Mouse (Mus musculus): ENCODE data around the gene Olfr1383.
"Not testable (repeated sequence)": the region's sequence is repeated elsewhere in the genome, so short reads cannot be mapped to it uniquely, and the experiment has no call there.

The Olfr1383 gene

DNA sequence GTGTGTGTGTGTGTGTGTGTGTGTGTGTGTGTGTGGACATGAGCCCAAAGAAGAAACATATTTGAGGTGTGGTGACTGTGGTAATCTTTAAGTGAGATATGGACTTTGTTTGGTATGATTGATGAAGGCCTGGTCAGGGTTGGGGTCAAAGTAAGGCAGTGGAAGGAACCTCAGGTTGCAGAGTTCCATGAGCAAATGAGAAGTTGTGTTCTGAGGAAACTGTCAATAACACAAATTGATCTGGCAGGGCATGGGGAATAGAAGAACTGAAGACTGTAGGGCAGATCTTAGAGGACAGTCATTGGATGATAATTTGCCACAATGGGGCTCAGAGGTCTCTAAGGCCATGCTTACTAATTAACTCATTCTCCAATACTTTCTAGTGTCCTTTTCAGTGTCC, at the start of gene Olfr1383:
Gene Olfr1383, plus strand, starts transcription at position 301 of the 400 bp plus-strand sequence.
- DNase-seq (ENCODE audit: low spot score), result no peak

GRCm38 (mm10) chr11:49485973-49486372, 33.5 kb upstream of the Olfr1383 start:
- DNase-seq (ENCODE audit: low spot score), result no peak

GRCm38 (mm10) chr11:49488770-49489169, 30.7 kb upstream of the Olfr1383 start, which contains the start of gene Olfr1385:
Gene Olfr1385 (plus strand): TSS chr11:49489070.
- DNase-seq (ENCODE audit: low spot score), result not testable (repeated sequence)

GRCm38 (mm10) chr11:49518086-49518485, 1.4 kb upstream of the Olfr1383 start:
- no peak for DNase-seq (ENCODE audit: low spot score)

- DNase-seq (ENCODE audit: low spot score), result no peak
Measured at GRCm38 (mm10) chr11:49527947-49528346, 8.5 kb downstream of the Olfr1383 start, which contains the start of gene Olfr1382. Gene Olfr1382 (plus strand): TSS chr11:49528247.

- DNase-seq (ENCODE audit: low spot score), result no peak
Measured at GRCm38 (mm10) chr11:49532761-49533160, 13.3 kb downstream of the Olfr1383 start.

GRCm38 (mm10) chr11:49536631-49537030, 17.2 kb downstream of the Olfr1383 start:
- peak; percentile 7 for DNase-seq (ENCODE audit: low spot score)

DNA sequence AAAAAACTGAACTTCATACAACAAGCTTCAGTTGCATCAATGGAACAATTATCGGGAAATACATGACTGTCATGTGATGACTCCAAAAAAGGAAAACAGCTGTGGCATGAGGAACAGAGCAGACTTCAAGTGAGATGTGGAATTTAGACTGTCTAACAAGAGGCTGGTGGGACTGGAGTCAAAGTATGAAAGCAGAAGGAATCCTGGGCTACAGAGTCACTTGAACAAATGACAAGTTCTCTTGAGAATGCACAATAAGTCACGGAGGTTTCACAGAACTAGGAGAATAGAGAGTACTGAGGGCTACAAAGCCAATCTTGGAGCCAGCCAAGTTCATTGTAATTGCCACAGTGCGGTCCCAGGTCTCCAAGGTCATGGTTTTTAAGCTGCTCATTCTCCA, 23.7 kb downstream of the Olfr1383 start, which contains the start of gene Olfr1381:
Gene Olfr1381, plus strand, starts transcription at position 301 of the 400 bp plus-strand sequence.
- DNase-seq (ENCODE audit: low spot score), result not testable (repeated sequence)

- not testable (repeated sequence) for DNase-seq (ENCODE audit: low spot score)
Measured at GRCm38 (mm10) chr11:49554033-49554432, 34.6 kb downstream of the Olfr1383 start.

DNA sequence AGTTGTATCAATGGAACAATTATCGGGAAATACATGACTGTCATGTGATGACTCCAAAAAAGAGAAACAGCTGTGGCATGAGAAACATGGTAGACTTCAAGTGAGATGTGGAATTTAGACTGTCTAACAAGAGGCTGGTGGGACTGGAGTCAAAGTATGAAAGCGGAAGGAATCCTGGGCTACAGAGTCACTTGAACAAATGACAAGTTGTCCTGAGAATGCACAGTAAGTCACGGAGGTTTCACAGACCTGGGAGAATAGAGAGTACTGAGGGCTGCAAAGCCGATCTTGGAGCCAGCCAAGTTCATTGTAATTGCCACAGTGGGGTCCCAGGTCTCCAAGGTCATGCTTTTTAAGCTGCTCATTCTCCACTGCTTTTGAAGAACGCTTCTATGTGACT, 37.1 kb downstream of the Olfr1383 start, which contains the start of gene Olfr1380:
Gene Olfr1380, plus strand, starts transcription at position 301 of the 400 bp plus-strand sequence.
- not testable (repeated sequence) for DNase-seq (ENCODE audit: low spot score)

- peak; percentile 32 for DNase-seq (ENCODE audit: low spot score)
Measured at GRCm38 (mm10) chr11:49575054-49575453, 55.6 kb downstream of the Olfr1383 start.

Data from retina, embryonic 14.5 days (tissue).